Mouse (Mus musculus): ENCODE measurements around the gene Zbtb44.

DNA sequence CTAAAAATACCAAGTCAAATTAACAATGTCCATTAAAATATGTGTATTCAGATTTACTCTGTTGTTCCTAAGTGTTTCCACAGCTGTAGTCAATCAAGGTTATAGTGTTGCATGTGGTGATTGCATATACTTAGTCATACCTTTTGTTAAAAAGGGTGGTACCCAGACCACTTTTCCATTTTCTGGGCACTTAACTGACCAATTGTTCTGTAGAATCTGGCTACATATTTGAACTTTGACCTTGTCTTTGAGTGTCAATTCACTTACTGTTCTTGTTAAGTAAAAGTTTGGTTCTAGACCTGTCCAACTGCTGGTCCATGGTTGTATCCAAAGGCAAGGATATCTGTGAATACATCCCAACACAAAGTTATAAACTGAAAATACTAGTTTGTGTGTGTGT lies 2.1 kb downstream of the Zbtb44 start:
- TF ChIP-seq CTCF (IDR thresholded peaks at IDR 0.05; ENCODE audit: low read depth, low read length), result no peak
- no peak for TF ChIP-seq EP300 (IDR thresholded peaks at IDR 0.05; ENCODE audit: insufficient read depth, low read depth, low read length)
- TF ChIP-seq POLR2A (IDR thresholded peaks at IDR 0.05; ENCODE audit: insufficient read depth, low read length), result no peak

All from ES-Bruce4 (cell line).